Mouse (Mus musculus) midbrain, embryonic 16.5 days (tissue): ENCODE results near the gene Rcsd1. TPM values are rescaled to one million over a fixed set of nuclear protein-coding genes. Genes with fewer than 3 reads are reported as not detected.

Source experiments
- ATAC-seq: fragments of 200-750 bp; cut with Nextera tagmentation; 2 replicates; pipeline ENCODE4 v1.8.0; 2017; ENCODE audit warnings: moderate TSS enrichment
- H3K27ac ChIP-seq: fragments of 300-500 bp; sonication (generic); 2 replicates; pipeline ENCODE4 v1.5.1; 2014; ENCODE audit warnings: mild to moderate bottlenecking, low read length, mixed read lengths
- H3K27me3 ChIP-seq: fragments of 300-500 bp; sonication (generic); 2 replicates; pipeline ENCODE4 v1.6.1; 2014; ENCODE audit warnings: low read depth, low read length, mixed read lengths; ENCODE audit not compliant: control insufficient read depth, insufficient read depth
- H3K36me3 ChIP-seq: fragments of 300-500 bp; sonication (generic); 2 replicates; pipeline ENCODE4 v1.6.1; 2014; ENCODE audit warnings: mild to moderate bottlenecking, low read length, moderate library complexity, mixed read lengths; ENCODE audit not compliant: control insufficient read depth, insufficient read depth
- H3K4me1 ChIP-seq: fragments of 300-500 bp; sonication (generic); 2 replicates; pipeline ENCODE4 v1.6.1; 2014; ENCODE audit warnings: mild to moderate bottlenecking, low read length, mixed read lengths; ENCODE audit not compliant: control insufficient read depth, insufficient read depth
- H3K4me2 ChIP-seq: fragments of 300-500 bp; sonication (generic); 2 replicates; pipeline ENCODE4 v1.6.1; 2014; ENCODE audit warnings: mild to moderate bottlenecking, low read length, mixed read lengths
- H3K4me3 ChIP-seq: fragments of 300-500 bp; sonication (generic); 2 replicates; pipeline ENCODE4 v1.5.1; 2014; ENCODE audit warnings: low read depth, mild to moderate bottlenecking, low read length, moderate library complexity, mixed read lengths
- H3K9ac ChIP-seq: fragments of 300-500 bp; sonication (generic); 2 replicates; pipeline ENCODE4 v1.6.1; 2014; ENCODE audit warnings: low read depth, low read length, mixed read lengths
- H3K9me3 ChIP-seq: fragments of 300-500 bp; sonication (generic); replicated peaks from 2 replicates; pipeline ENCODE4 v1.6.1; 2014; ENCODE audit warnings: mild to moderate bottlenecking, low read length, mixed read lengths; ENCODE audit not compliant: control insufficient read depth, poor library complexity, severe bottlenecking
- WGBS: fragments of 180-500 bp; shearing (Covaris S2); extraction: QIAGEN DNeasy Blood & Tissue Kit; methylation state at CpG from one replicate; pipeline ENCODE4 v1.1.7; 2014; 5-methylcytosine and 5-hydroxymethylcytosine counted together
- polyA plus RNA-seq: library from polyadenylated mRNA; unstranded; fragments of >200 nt; fragmentation: Nextera tagmentation; extraction: Ambion mirVana; gene quantifications from 2 replicates; pipeline ENCODE4 v1.2.1, GENCODE M21; 2015

Gene Rcsd1
- polyA plus RNA-seq, 1 experiment from 2014 or later: 7.9 TPM

- Histone ChIP-seq H3K4me1 (peaks cover 16% of the 10 kb centered on the region), H3K27me3 (no peaks in the 10 kb centered on the region), H3K9me3 (no peaks in the 10 kb centered on the region), H3K4me3 (no peak overlapping the region), H3K36me3 (no peaks in the 10 kb centered on the region), H3K4me2 (no peak overlapping the region), H3K27ac (no peak overlapping the region), H3K9ac (no peak overlapping the region)
- no peak for ATAC-seq
- WGBS: 82% methylated on average over 8 of the region's 8 CpGs
These were observed 73.3 kb downstream of the Rcsd1 start for GRCm38 (mm10) chr1:165636289-165636688.

GRCm38 (mm10) chr1:165635055-165635897 lies 74.3 kb downstream of the Rcsd1 start:
- Histone ChIP-seq H3K4me3 (peak overlapping the region; percentile 84), H3K4me1 (peaks cover 16% of the 10 kb centered on the region), H3K9ac (peak overlapping the region; percentile 68), H3K9me3 (no peaks in the 10 kb centered on the region), H3K27me3 (no peaks in the 10 kb centered on the region), H3K27ac (peak overlapping the region; percentile 89), H3K4me2 (peak overlapping the region; percentile 78), H3K36me3 (no peaks in the 10 kb centered on the region)
- 21% methylated on average over 17 of the region's 17 CpGs for WGBS
- no peak for ATAC-seq

DNA sequence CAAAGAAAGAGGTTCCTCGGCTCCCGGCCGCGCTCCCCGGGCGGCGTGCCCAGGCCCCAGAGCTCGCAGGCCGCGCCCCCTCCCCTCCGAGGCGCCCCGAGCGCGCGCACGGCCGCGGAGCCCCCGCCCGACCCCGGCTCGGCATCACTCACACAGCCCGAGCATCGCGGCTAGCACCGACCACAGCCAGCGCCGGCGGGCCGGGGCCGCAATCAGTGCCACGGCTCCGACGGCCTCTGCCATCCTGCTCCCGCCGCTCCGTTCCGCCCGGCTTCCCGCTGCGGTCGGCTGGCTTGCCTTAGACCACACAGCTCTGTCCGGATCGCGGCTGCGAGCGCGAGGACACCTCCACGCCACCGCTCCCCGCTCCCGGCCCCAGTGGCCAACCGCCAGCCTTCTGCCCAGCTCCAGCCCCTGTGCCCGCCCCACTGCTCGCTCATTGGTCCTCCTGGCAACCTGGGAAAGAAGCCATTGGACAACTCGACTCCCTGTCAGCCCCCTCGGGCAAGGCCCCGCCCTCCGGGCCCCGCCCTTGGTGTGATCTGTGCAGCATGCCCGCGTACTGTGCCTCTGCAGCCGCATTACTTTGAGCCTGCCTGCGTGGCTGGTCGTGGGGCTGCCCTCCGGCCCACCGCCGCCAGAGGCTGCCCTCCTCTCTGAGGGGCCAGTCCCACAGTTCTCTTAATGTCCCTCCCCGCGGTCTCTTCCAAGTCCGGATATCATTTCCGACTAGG lies 75.2 kb downstream of the Rcsd1 start, which contains the start of gene Mpzl1:
TSS of gene Mpzl1 (minus strand) at position 388 of the 734 bp plus-strand sequence.
- H3K9me3 ChIP-seq: no peaks in the 10 kb centered on the region
- peak within 1 kb of the TSS; percentile 88 for H3K9ac ChIP-seq
- peak within 1 kb of the TSS; percentile 89 for H3K27ac ChIP-seq
- no peaks in the 10 kb centered on the region for H3K27me3 ChIP-seq
- ATAC-seq: peak; percentile 100
- peak within 1 kb of the TSS; percentile 84 for H3K4me3 ChIP-seq
- H3K4me1 ChIP-seq: peaks cover 24% of the 10 kb centered on the region
- H3K4me2 ChIP-seq: peak within 1 kb of the TSS; percentile 78
- WGBS: under 1% methylated on average over 47 of the region's 73 CpGs
- H3K36me3 ChIP-seq: no peaks in the 10 kb centered on the region

GRCm38 (mm10) chr1:165633345-165633744 lies 76.2 kb downstream of the Rcsd1 start:
- H3K4me1 ChIP-seq: peaks cover 24% of the 10 kb centered on the region
- peak overlapping the region; percentile 84 for H3K4me3 ChIP-seq
- no peak for ATAC-seq
- no peaks in the 10 kb centered on the region for H3K9me3 ChIP-seq
- H3K9ac ChIP-seq: peak overlapping the region; percentile 88
- peak overlapping the region; percentile 89; the same call in 1 of the 2 replicates for H3K27ac ChIP-seq
- no peaks in the 10 kb centered on the region for H3K27me3 ChIP-seq
- peak overlapping the region; percentile 78 for H3K4me2 ChIP-seq
- H3K36me3 ChIP-seq: no peaks in the 10 kb centered on the region
- 1% methylated on average over 12 of the region's 12 CpGs for WGBS

GRCm38 (mm10) chr1:165631136-165631535 lies 78.4 kb downstream of the Rcsd1 start:
- ATAC-seq: no peak
- no peak overlapping the region for H3K4me3 ChIP-seq
- peaks cover 24% of the 10 kb centered on the region for H3K4me1 ChIP-seq
- 85% methylated on average over 8 of the region's 8 CpGs for WGBS
- H3K27ac ChIP-seq: no peak overlapping the region
- no peaks in the 10 kb centered on the region for H3K27me3 ChIP-seq
- no peak overlapping the region for H3K9ac ChIP-seq
- no peaks in the 10 kb centered on the region for H3K9me3 ChIP-seq
- H3K36me3 ChIP-seq: no peaks in the 10 kb centered on the region
- H3K4me2 ChIP-seq: no peak overlapping the region

DNA sequence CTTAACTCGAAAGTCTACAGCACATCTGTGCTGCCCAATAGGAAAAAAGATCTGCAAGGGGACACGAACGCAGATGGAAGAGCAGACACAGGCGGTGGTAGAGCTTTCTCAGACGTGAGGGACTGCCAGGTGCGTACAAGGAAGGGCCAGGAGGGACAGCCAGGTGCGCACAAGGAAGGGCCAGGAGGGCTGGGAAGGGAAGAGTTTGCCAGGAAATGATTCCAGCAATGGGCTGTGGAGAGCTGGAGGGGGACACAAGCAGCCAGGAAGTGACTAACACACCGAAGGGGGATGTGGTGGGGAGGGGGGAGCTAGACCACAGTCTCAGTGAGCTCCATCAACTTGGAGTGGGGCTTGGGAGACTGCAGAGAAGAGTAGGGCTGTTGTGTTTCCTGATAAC lies 79.6 kb downstream of the Rcsd1 start:
- Histone ChIP-seq H3K4me1 (peaks cover 19% of the 10 kb centered on the region), H3K27me3 (no peaks in the 10 kb centered on the region), H3K4me3 (no peak overlapping the region), H3K9ac (0 out of 2 replicates have a peak overlapping the region, but pooled peaks have one; percentile 0), H3K27ac (0 out of 2 replicates have a peak overlapping the region, but pooled peaks have one; percentile 8), H3K9me3 (no peaks in the 10 kb centered on the region), H3K36me3 (no peaks in the 10 kb centered on the region), H3K4me2 (no peak overlapping the region)
- WGBS: 33% methylated on average over 8 of the region's 8 CpGs
- ATAC-seq: no peak

GRCm38 (mm10) chr1:165628603-165629002 lies 81.0 kb downstream of the Rcsd1 start:
- Histone ChIP-seq H3K4me1 (peaks cover 18% of the 10 kb centered on the region), H3K36me3 (no peaks in the 10 kb centered on the region), H3K9me3 (no peaks in the 10 kb centered on the region), H3K4me3 (no peak overlapping the region), H3K4me2 (no peak overlapping the region), H3K27ac (no peak overlapping the region), H3K9ac (no peak overlapping the region), H3K27me3 (no peaks in the 10 kb centered on the region)
- 89% methylated on average over 1 of the region's 1 CpGs for WGBS
- ATAC-seq: no peak

DNA sequence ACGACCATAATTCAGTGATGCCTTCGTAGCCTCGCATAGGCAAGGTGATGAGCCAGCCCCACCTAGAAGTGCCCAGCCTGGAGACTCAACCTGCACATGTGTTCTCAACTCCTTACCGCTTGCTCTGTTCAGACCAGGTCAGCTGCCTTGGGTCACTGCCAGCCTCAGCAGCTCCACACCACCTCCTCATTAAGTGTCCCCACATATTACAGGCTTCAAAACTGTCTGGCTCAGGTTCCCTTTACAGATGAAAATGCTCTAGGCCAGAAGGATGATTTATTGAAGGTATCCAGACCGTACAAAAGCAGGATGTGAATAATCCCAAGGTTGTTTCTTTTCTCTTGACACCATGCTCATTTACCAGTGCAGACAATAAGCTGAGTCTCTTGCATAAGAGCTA lies 83.7 kb downstream of the Rcsd1 start:
- 87% methylated on average over 5 of the region's 5 CpGs for WGBS
- no peak overlapping the region for H3K4me2 ChIP-seq
- H3K4me3 ChIP-seq: no peak overlapping the region
- ATAC-seq: no peak
- H3K36me3 ChIP-seq: no peaks in the 10 kb centered on the region
- no peak overlapping the region for H3K9ac ChIP-seq
- no peaks in the 10 kb centered on the region for H3K9me3 ChIP-seq
- peaks cover 8% of the 10 kb centered on the region for H3K4me1 ChIP-seq
- H3K27me3 ChIP-seq: no peaks in the 10 kb centered on the region
- H3K27ac ChIP-seq: no peak overlapping the region

- H3K4me2 ChIP-seq: no peak overlapping the region
- no peak for ATAC-seq
- no peak overlapping the region for H3K4me3 ChIP-seq
- no peak overlapping the region for H3K9ac ChIP-seq
- H3K4me1 ChIP-seq: peaks cover 6% of the 10 kb centered on the region
- no peaks in the 10 kb centered on the region for H3K36me3 ChIP-seq
- no peaks in the 10 kb centered on the region for H3K27me3 ChIP-seq
- no peak overlapping the region for H3K27ac ChIP-seq
- no peaks in the 10 kb centered on the region for H3K9me3 ChIP-seq
- WGBS: 93% methylated on average over 5 of the region's 5 CpGs
These were observed 84.5 kb downstream of the Rcsd1 start for GRCm38 (mm10) chr1:165625058-165625457.
